Mouse (Mus musculus) heart, embryonic 13.5 days (tissue): ENCODE data around the gene Ptch2. TPM values are rescaled to one million over a fixed set of nuclear protein-coding genes. Genes with fewer than 3 reads are reported as not detected.
A peak's percentile ranks its signal among the peaks of the same experiment; 100 is the strongest.

Source experiments
- ATAC-seq: fragments of 200-750 bp; cut with Nextera tagmentation; 2 replicates; pipeline ENCODE4 v1.8.0; 2017; ENCODE audit warnings: moderate TSS enrichment; ENCODE audit not compliant: insufficient number of reproducible peaks, low FRiP score, low TSS enrichment; ENCODE audit errors: extremely low read depth
- H3K27ac ChIP-seq: fragments of 300-500 bp; sonication (generic); replicated peaks from 2 replicates; pipeline ENCODE4 v1.5.1; 2015; ENCODE audit warnings: moderate library complexity, mild to moderate bottlenecking, inconsistent platforms
- H3K27me3 ChIP-seq: fragments of 300-500 bp; sonication (generic); replicated peaks from 2 replicates; pipeline ENCODE4 v1.6.1; 2015; ENCODE audit warnings: mild to moderate bottlenecking, inconsistent platforms
- H3K36me3 ChIP-seq: fragments of 300-500 bp; sonication (generic); 2 replicates; pipeline ENCODE4 v1.6.1; 2015; ENCODE audit warnings: mild to moderate bottlenecking, inconsistent platforms
- H3K4me1 ChIP-seq: fragments of 300-500 bp; sonication (generic); 2 replicates; pipeline ENCODE4 v1.6.1; 2015; ENCODE audit warnings: inconsistent platforms
- H3K4me2 ChIP-seq: fragments of 300-500 bp; sonication (generic); 2 replicates; pipeline ENCODE4 v1.6.1; 2015; ENCODE audit warnings: inconsistent platforms, mild to moderate bottlenecking, moderate library complexity
- H3K4me3 ChIP-seq: fragments of 300-500 bp; sonication (generic); 2 replicates; pipeline ENCODE4 v1.5.1; 2015; ENCODE audit warnings: moderate library complexity, mild to moderate bottlenecking, inconsistent platforms
- H3K9ac ChIP-seq: fragments of 300-500 bp; sonication (generic); 2 replicates; pipeline ENCODE4 v1.6.1; 2015; ENCODE audit warnings: inconsistent platforms, mild to moderate bottlenecking, moderate library complexity
- H3K9me3 ChIP-seq: fragments of 300-500 bp; sonication (generic); 2 replicates; pipeline ENCODE4 v1.6.1; 2016; ENCODE audit warnings: inconsistent platforms
- WGBS: fragments of 180-500 bp; shearing (Covaris S2); methylation state at CpG from one replicate; pipeline ENCODE4 v1.1.7; 2015; ENCODE audit warnings: mixed read lengths; 5-methylcytosine and 5-hydroxymethylcytosine counted together
- polyA plus RNA-seq: library from polyadenylated mRNA; unstranded; fragments of >200 nt; fragmentation: Nextera tagmentation; extraction: Ambion mirVana; gene quantifications from 2 replicates; pipeline ENCODE4 v1.2.1, GENCODE M21; 2015

The Ptch2 gene
- polyA plus RNA-seq, 1 experiment from 2014 or later: 3.1 TPM

GRCm38 (mm10) chr4:117130790-117131189 lies 34.9 kb downstream of the Ptch2 start:
- Histone ChIP-seq H3K27ac (no peak overlapping the region), H3K27me3 (peaks cover 30% of the 10 kb centered on the region), H3K4me3 (no peak overlapping the region), H3K9me3 (no peaks in the 10 kb centered on the region), H3K4me2 (no peak overlapping the region), H3K4me1 (peaks cover 22% of the 10 kb centered on the region), H3K9ac (no peak overlapping the region), H3K36me3 (peaks cover 17% of the 10 kb centered on the region)
- WGBS: 71% methylated on average over 6 of the region's 6 CpGs
- no peak for ATAC-seq

GRCm38 (mm10) chr4:117131198-117131597 lies 35.3 kb downstream of the Ptch2 start:
- no peak for ATAC-seq
- peaks cover 19% of the 10 kb centered on the region for H3K4me1 ChIP-seq
- H3K4me2 ChIP-seq: no peak overlapping the region
- no peak overlapping the region for H3K4me3 ChIP-seq
- no peak overlapping the region for H3K27ac ChIP-seq
- H3K27me3 ChIP-seq: peaks cover 30% of the 10 kb centered on the region
- H3K36me3 ChIP-seq: peaks cover 17% of the 10 kb centered on the region
- H3K9ac ChIP-seq: no peak overlapping the region
- 76% methylated on average over 6 of the region's 6 CpGs for WGBS
- no peaks in the 10 kb centered on the region for H3K9me3 ChIP-seq

GRCm38 (mm10) chr4:117131890-117132793 lies 36.3 kb downstream of the Ptch2 start:
- peaks cover 30% of the 10 kb centered on the region for H3K27me3 ChIP-seq
- peak overlapping the region; percentile 100 for H3K4me2 ChIP-seq
- H3K36me3 ChIP-seq: peaks cover 17% of the 10 kb centered on the region
- peak overlapping the region; percentile 90 for H3K4me3 ChIP-seq
- no peak overlapping the region for H3K27ac ChIP-seq
- peak overlapping the region; percentile 93 for H3K9ac ChIP-seq
- H3K9me3 ChIP-seq: no peaks in the 10 kb centered on the region
- no peak for ATAC-seq
- 41% methylated on average over 7 of the region's 7 CpGs for WGBS
- H3K4me1 ChIP-seq: peaks cover 15% of the 10 kb centered on the region

- WGBS: 17% methylated on average over 11 of the region's 11 CpGs
- Histone ChIP-seq H3K27me3 (peaks cover 30% of the 10 kb centered on the region), H3K4me3 (peak overlapping the region; percentile 90), H3K9me3 (no peaks in the 10 kb centered on the region), H3K9ac (peak overlapping the region; percentile 93), H3K27ac (no peak overlapping the region), H3K4me1 (peaks cover 15% of the 10 kb centered on the region), H3K4me2 (peak overlapping the region; percentile 100), H3K36me3 (peaks cover 17% of the 10 kb centered on the region)
- no peak for ATAC-seq
Measured at GRCm38 (mm10) chr4:117132794-117133143, 36.9 kb downstream of the Ptch2 start.

- no peak overlapping the region for H3K27ac ChIP-seq
- H3K36me3 ChIP-seq: peaks cover 12% of the 10 kb centered on the region
- 0 out of 2 replicates have a peak, but pooled peaks have one; percentile 10 for ATAC-seq
Measured at GRCm38 (mm10) chr4:117133366-117133796, 37.5 kb downstream of the Ptch2 start.

GRCm38 (mm10) chr4:117133817-117134600 lies 38.1 kb downstream of the Ptch2 start, which contains the start of gene Plk3:
Gene Plk3, minus strand, starts transcription at chr4:117133963.
- Histone ChIP-seq H3K4me1 (peaks cover 15% of the 10 kb centered on the region), H3K27ac (no peak within 1 kb of the TSS), H3K4me2 (peak within 1 kb of the TSS; percentile 100), H3K27me3 (peaks cover 30% of the 10 kb centered on the region), H3K9me3 (no peaks in the 10 kb centered on the region), H3K4me3 (peak within 1 kb of the TSS; percentile 90), H3K36me3 (peaks cover 7% of the 10 kb centered on the region), H3K9ac (peak within 1 kb of the TSS; percentile 93)
- 1% methylated on average over 48 of the region's 48 CpGs for WGBS
- peak; percentile 89 for ATAC-seq

More at GRCm38 (mm10) chr4:117133366-117133796, 37.5 kb downstream of the Ptch2 start:
- Histone ChIP-seq H3K9ac (peak overlapping the region; percentile 93), H3K27me3 (peaks cover 30% of the 10 kb centered on the region), H3K4me2 (peak overlapping the region; percentile 100), H3K9me3 (no peaks in the 10 kb centered on the region), H3K4me1 (peaks cover 15% of the 10 kb centered on the region), H3K4me3 (peak overlapping the region; percentile 90)
- under 1% methylated on average over 41 of the region's 42 CpGs for WGBS

- peak overlapping the region; percentile 100 for H3K4me2 ChIP-seq
- peak overlapping the region; percentile 93; the same call in 1 of the 2 replicates for H3K9ac ChIP-seq
- peaks cover 15% of the 10 kb centered on the region for H3K4me1 ChIP-seq
- WGBS: 32% methylated on average over 2 of the region's 2 CpGs
- ATAC-seq: no peak
- H3K9me3 ChIP-seq: no peaks in the 10 kb centered on the region
- H3K27me3 ChIP-seq: peaks cover 30% of the 10 kb centered on the region
- no peak overlapping the region for H3K27ac ChIP-seq
- H3K36me3 ChIP-seq: peaks cover 4% of the 10 kb centered on the region; the same call in 1 of the 2 replicates
- H3K4me3 ChIP-seq: peak overlapping the region; percentile 90
Measured at GRCm38 (mm10) chr4:117134601-117134995, 38.7 kb downstream of the Ptch2 start.

- Histone ChIP-seq H3K9ac (no peak overlapping the region), H3K27me3 (peaks cover 26% of the 10 kb centered on the region), H3K4me1 (peaks cover 15% of the 10 kb centered on the region), H3K4me2 (no peak overlapping the region), H3K4me3 (no peak overlapping the region), H3K36me3 (no peaks in the 10 kb centered on the region; the same call in 1 of the 2 replicates), H3K27ac (no peak overlapping the region), H3K9me3 (no peaks in the 10 kb centered on the region)
- WGBS: 31% methylated on average over 8 of the region's 8 CpGs
- ATAC-seq: no peak
Measured at GRCm38 (mm10) chr4:117136034-117136433, 40.2 kb downstream of the Ptch2 start.

GRCm38 (mm10) chr4:117138295-117139216 lies 42.7 kb downstream of the Ptch2 start:
- Histone ChIP-seq H3K27ac (no peak overlapping the region), H3K4me3 (no peak overlapping the region), H3K9me3 (no peaks in the 10 kb centered on the region), H3K27me3 (peaks cover 5% of the 10 kb centered on the region; the same call in 1 of the 2 replicates), H3K4me1 (peaks cover 7% of the 10 kb centered on the region), H3K36me3 (no peaks in the 10 kb centered on the region), H3K4me2 (no peak overlapping the region), H3K9ac (no peak overlapping the region)
- ATAC-seq: no peak
- 65% methylated on average over 16 of the region's 17 CpGs for WGBS

- no peak for ATAC-seq
- 8% methylated on average over 2 of the region's 2 CpGs for WGBS
- no peak overlapping the region for H3K9ac ChIP-seq
- H3K9me3 ChIP-seq: no peaks in the 10 kb centered on the region
- no peak overlapping the region for H3K27ac ChIP-seq
- H3K4me2 ChIP-seq: no peak overlapping the region
- H3K27me3 ChIP-seq: peaks cover 5% of the 10 kb centered on the region; the same call in 1 of the 2 replicates
- H3K4me3 ChIP-seq: no peak overlapping the region
- peaks cover 5% of the 10 kb centered on the region for H3K4me1 ChIP-seq
- H3K36me3 ChIP-seq: no peaks in the 10 kb centered on the region
Measured at GRCm38 (mm10) chr4:117139217-117139612, 43.3 kb downstream of the Ptch2 start.
